Mouse (Mus musculus) olfactory bulb, adult 2 months (tissue): Measurements from ENCODE around the gene Slc9a5.

Source experiments
- CTCF ChIP-seq: fragments of 200-500 bp; IDR thresholded peaks from 2 replicates; pipeline ENCODE4 v1.5.1; 2012; ENCODE audit warnings: low read depth, mild to moderate bottlenecking, low read length, moderate library complexity; ENCODE audit not compliant: insufficient read depth
- POLR2A ChIP-seq: fragments of 200-500 bp; IDR thresholded peaks from 2 replicates; pipeline ENCODE4 v1.6.1; 2012; ENCODE audit warnings: mild to moderate bottlenecking, low read depth, low read length, moderate library complexity; ENCODE audit not compliant: insufficient read depth

- TF ChIP-seq POLR2A (no peak), CTCF (no peak)
Measured at GRCm38 (mm10) chr8:105343791-105344574, 4.7 kb upstream of the Slc9a5 start.
